In genomic region chr2:78873946-78874345, GRCm38 (mm10) we compare ENCODE assay signal across 9 mouse cellular contexts. TPM values are rescaled to one million over a fixed set of nuclear protein-coding genes. Genes with fewer than 3 reads are reported as not detected.
A peak's percentile ranks its signal among the peaks of the same experiment; 100 is the strongest.
DNase-seq lines count a peak whose midpoint lies in the region; ATAC-seq and TF ChIP-seq lines count a peak whose summit lies in the region.
"Had no signal": no experiment of that assay in that cellular context is flagged by ENCODE, and none has a peak within 500 bp of the region (broad histone marks: within the 10 kb centered on the region; RNA-seq: fewer than 3 reads in every experiment).

No protein-coding gene starts in this region.

- no peak for ATAC-seq in lung, embryonic 14.5 days (ENCODE audit: insufficient read depth)
- ATAC-seq in forebrain, postnatal 0 days: no peak
- ATAC-seq in intestine, embryonic 15.5 days: no peak

- DNase-seq in lung, embryonic 14.5 days: no peak
- no peak for DNase-seq in lung, postnatal 25 days (ENCODE audit: low spot score)
- DNase-seq in forebrain, postnatal 0 days: no peak
- no peak for DNase-seq in thymus, postnatal 10 days (ENCODE audit: low spot score in 2 of 2)
- no peak for DNase-seq in retina, embryonic 14.5 days (ENCODE audit: low spot score)
- no peak for DNase-seq in right cerebral cortex, adult 2 months (ENCODE audit: low spot score in 2 of 2)

- no peak for TF ChIP-seq CTCF in lung, embryonic 14.5 days (IDR thresholded peaks at IDR 0.05; ENCODE audit: low read depth)
- TF ChIP-seq CTCF in forebrain, postnatal 0 days (IDR thresholded peaks at IDR 0.05; ENCODE audit: low read depth): no peak
- TF ChIP-seq CTCF in olfactory bulb, adult 2 months (IDR thresholded peaks at IDR 0.05; ENCODE audit: insufficient read depth, low read depth, low read length): no peak

- no peak for TF ChIP-seq POLR2A in olfactory bulb, adult 2 months (IDR thresholded peaks at IDR 0.05; ENCODE audit: insufficient read depth, low read depth, low read length)

- H3K27ac ChIP-seq in lung, embryonic 14.5 days (ENCODE audit: low read depth): no peak overlapping the region
- no peak overlapping the region for H3K27ac ChIP-seq in forebrain, postnatal 0 days (ENCODE audit: low read depth, low read length)
- no peak overlapping the region for H3K27ac ChIP-seq in intestine, embryonic 15.5 days
- peak overlapping the region; percentile 46; the same call in 1 of the 2 replicates for H3K27ac ChIP-seq in olfactory bulb, adult 2 months (ENCODE audit: insufficient read depth, low read depth, low read length)

- no peaks in the 10 kb centered on the region for H3K9me3 ChIP-seq in lung, embryonic 14.5 days (ENCODE audit: low read depth, low read length)
- H3K9me3 ChIP-seq in forebrain, postnatal 0 days (ENCODE audit: low read length): no peaks in the 10 kb centered on the region
- no peaks in the 10 kb centered on the region for H3K9me3 ChIP-seq in intestine, embryonic 15.5 days
- H3K9me3 ChIP-seq: megakaryocyte, embryonic 14.5 days had no signal

- peaks cover 17% of the 10 kb centered on the region for H3K4me1 ChIP-seq in lung, embryonic 14.5 days (ENCODE audit: insufficient read depth)
- H3K4me1 ChIP-seq in forebrain, postnatal 0 days (ENCODE audit: insufficient read depth): peaks cover 28% of the 10 kb centered on the region
- H3K4me1 ChIP-seq in intestine, embryonic 15.5 days (replicated peaks): peaks cover 14% of the 10 kb centered on the region; the same call in 1 of the 2 replicates
- no peaks in the 10 kb centered on the region; the same call in 1 of the 2 replicates for H3K4me1 ChIP-seq in olfactory bulb, adult 2 months (ENCODE audit: control insufficient read depth, insufficient read depth, low read length)

- no peaks in the 10 kb centered on the region for H3K27me3 ChIP-seq in lung, embryonic 14.5 days (ENCODE audit: insufficient read depth, low read length)
- no peaks in the 10 kb centered on the region for H3K27me3 ChIP-seq in forebrain, postnatal 0 days (ENCODE audit: insufficient read depth, low read length)
- no peaks in the 10 kb centered on the region for H3K27me3 ChIP-seq in intestine, embryonic 15.5 days (replicated peaks)
- H3K27me3 ChIP-seq: megakaryocyte, embryonic 14.5 days had no signal

- WGBS in lung, embryonic 14.5 days: 21% methylated on average over 2 of the region's 2 CpGs
- WGBS in forebrain, postnatal 0 days: 22% methylated on average over 2 of the region's 2 CpGs
- 27% methylated on average over 2 of the region's 2 CpGs for WGBS in intestine, embryonic 15.5 days
- WGBS in olfactory bulb, adult 2 months: 19% methylated on average over 2 of the region's 2 CpGs

- H3K4me3 ChIP-seq in lung, embryonic 14.5 days (ENCODE audit: low read depth, low read length): 0 out of 2 replicates have a peak overlapping the region, but pooled peaks have one; percentile 5
- H3K4me3 ChIP-seq in forebrain, postnatal 0 days (ENCODE audit: low read depth, low read length): peak overlapping the region; percentile 23
- H3K4me3 ChIP-seq in intestine, embryonic 15.5 days (replicated peaks): no peak overlapping the region
- H3K4me3 ChIP-seq in olfactory bulb, adult 2 months (ENCODE audit: insufficient read depth, low read depth, low read length): peak overlapping the region; percentile 35
- H3K4me3 ChIP-seq: megakaryocyte, embryonic 14.5 days had no signal

- H3K4me2 ChIP-seq in lung, embryonic 14.5 days: peak overlapping the region; percentile 46
- peak overlapping the region; percentile 79 for H3K4me2 ChIP-seq in forebrain, postnatal 0 days (ENCODE audit: low read depth)
- H3K4me2 ChIP-seq in intestine, embryonic 15.5 days (replicated peaks): 0 out of 2 replicates have a peak overlapping the region, but pooled peaks have one; percentile 9

- peaks cover 22% of the 10 kb centered on the region for H3K36me3 ChIP-seq in lung, embryonic 14.5 days (ENCODE audit: insufficient read depth)
- H3K36me3 ChIP-seq in forebrain, postnatal 0 days (ENCODE audit: insufficient read depth): no peaks in the 10 kb centered on the region
- no peaks in the 10 kb centered on the region for H3K36me3 ChIP-seq in intestine, embryonic 15.5 days

- peak overlapping the region; percentile 26 for H3K9ac ChIP-seq in lung, embryonic 14.5 days
- no peak overlapping the region for H3K9ac ChIP-seq in forebrain, postnatal 0 days
- H3K9ac ChIP-seq in intestine, embryonic 15.5 days: no peak overlapping the region

RNA-seq across cellular contexts. Expression of gene Ube2e3, which starts 6.0 kb away (rescaled TPM):
- 199 TPM in 2 replicates for polyA plus RNA-seq in lung, embryonic 14.5 days (2014; fragmentation: Nextera tagmentation; extraction: Ambion mirVana)
- total RNA-seq in forebrain, postnatal 0 days (2014; rRNA removed): 226 and 237 TPM in 2 replicates
- 248 and 251 TPM in 2 replicates for polyA plus RNA-seq in forebrain, postnatal 0 days (2015; fragmentation: Nextera tagmentation; extraction: Ambion mirVana)
- 95.8 and 110 TPM in 2 replicates for polyA plus RNA-seq in intestine, embryonic 15.5 days (2015; fragmentation: Nextera tagmentation; extraction: Ambion mirVana)
- polyA plus RNA-seq in olfactory bulb, adult 2 months (2012; ENCODE audit: insufficient read depth, insufficient read length, low replicate concordance, missing spikeins): not detected in 2 replicates

Comparison
In these comparisons a context has a peak if more than half of its experiments do, and no peak if none do; other contexts are left out.
1. H3K4me2 ChIP-seq: peak in every context shown above with its lines; median percentile 79 in forebrain, postnatal 0 days; 46 in lung, embryonic 14.5 days; 9 in intestine, embryonic 15.5 days.